In genomic region chr13:23585442-23586098, GRCm38 (mm10) we compare ENCODE assay signal across 8 mouse cellular contexts. TPM values are rescaled to one million over a fixed set of nuclear protein-coding genes. Genes with fewer than 3 reads are reported as not detected.
DNase-seq lines count a peak whose midpoint lies in the region; ATAC-seq and TF ChIP-seq lines count a peak whose summit lies in the region.
"Not testable (repeated sequence)": the region's sequence is repeated elsewhere in the genome, so short reads cannot be mapped to it uniquely, and the experiment has no call there.

No protein-coding gene starts in this region.

- H3K4me3 ChIP-seq in hindbrain, postnatal 0 days (ENCODE audit: low read length), result peak overlapping the region; percentile 49

- peak overlapping the region; percentile 94 for H3K4me2 ChIP-seq in hindbrain, postnatal 0 days (ENCODE audit: low read depth, low read length)

- under 1% methylated on average over 18 of the region's 36 CpGs for WGBS in hindbrain, postnatal 0 days

- H3K9ac ChIP-seq in hindbrain, postnatal 0 days (replicated peaks; ENCODE audit: low read length), result peak overlapping the region; percentile 68

- peak; percentile 67 for ATAC-seq in common myeloid progenitor, adult 5-6 weeks (replicated peaks; ENCODE audit: low read depth, poor library complexity, severe bottlenecking)
- peak; percentile 89 for ATAC-seq in hindbrain, postnatal 0 days

- peak overlapping the region; percentile 92 for H3K27ac ChIP-seq in hindbrain, postnatal 0 days

- not testable (repeated sequence) for H3K36me3 ChIP-seq in hindbrain, postnatal 0 days (ENCODE audit: insufficient read depth, low read length)

- DNase-seq in R1 (ENCODE audit: low read depth, low spot score), result peak; percentile 96
- peak; percentile 72 for DNase-seq in gastrocnemius, adult 18-20 months (ENCODE audit: low spot score)
- DNase-seq in hindbrain, postnatal 0 days (ENCODE audit: low spot score), result peak; percentile 91
- DNase-seq in left cerebral cortex, adult 18-20 months (ENCODE audit: low spot score in 2 of 2), result peak; percentile 60 to 67
- DNase-seq in lung, postnatal 4 days, result peak; percentile 80
- peak; percentile 96 for DNase-seq in retina, postnatal 1 day
- peak; percentile 77 for DNase-seq in thymus, postnatal 4 days

- not testable (repeated sequence) for H3K9me3 ChIP-seq in hindbrain, postnatal 0 days (ENCODE audit: low read length)

- not testable (repeated sequence) for TF ChIP-seq CTCF in hindbrain, postnatal 0 days (IDR thresholded peaks at IDR 0.05; ENCODE audit: low read depth)

- not testable (repeated sequence) for H3K27me3 ChIP-seq in hindbrain, postnatal 0 days (ENCODE audit: insufficient read depth, low read length)

- not testable (repeated sequence) for H3K4me1 ChIP-seq in hindbrain, postnatal 0 days (ENCODE audit: insufficient read depth, low read length)

RNA-seq across cellular contexts. Expression of gene Hist1h4d, which starts 4.2 kb away (rescaled TPM):
- total RNA-seq in common myeloid progenitor, adult 5-6 weeks (2017), result 1,514 and 1,667 TPM in 2 replicates
- 10 to 100 TPM; 33.6 to 46.4 TPM for total RNA-seq in gastrocnemius, adult 18-20 months (2021)
- total RNA-seq in hindbrain, postnatal 0 days (2014; rRNA removed), result 1,614 and 2,187 TPM in 2 replicates
- 36.9 and 39.6 TPM in 2 replicates for polyA plus RNA-seq in hindbrain, postnatal 0 days (2015; fragmentation: Nextera tagmentation; extraction: Ambion mirVana)
- total RNA-seq in left cerebral cortex, adult 18-20 months (2021), result 100 to 1,000 TPM; 166 to 191 TPM

RNA-seq across cellular contexts. Expression of gene Hist1h3d, which starts 10.0 kb away (rescaled TPM):
- total RNA-seq in common myeloid progenitor, adult 5-6 weeks (2017), result 98.2 and 137 TPM in 2 replicates
- 1 to 10 TPM; 3.2 to 3.7 TPM for total RNA-seq in gastrocnemius, adult 18-20 months (2021)
- total RNA-seq in hindbrain, postnatal 0 days (2014; rRNA removed), result 173 and 207 TPM in 2 replicates
- polyA plus RNA-seq in hindbrain, postnatal 0 days (2015; fragmentation: Nextera tagmentation; extraction: Ambion mirVana), result 0.96 and 1.4 TPM in 2 replicates
- total RNA-seq in left cerebral cortex, adult 18-20 months (2021), result 10 to 100 TPM in 1 of 2 experiments, 1 to 10 TPM in 1; 9.3 to 10.4 TPM

RNA-seq across cellular contexts. Expression of gene Hist1h2ad, which starts 11.4 kb away (rescaled TPM):
- 127 and 293 TPM in 2 replicates for total RNA-seq in common myeloid progenitor, adult 5-6 weeks (2017)
- total RNA-seq in gastrocnemius, adult 18-20 months (2021), result 1 to 10 TPM in 1 of 2 experiments, under 1 TPM in 1; 0.80 to 1.7 TPM
- total RNA-seq in hindbrain, postnatal 0 days (2014; rRNA removed), result 636 and 885 TPM in 2 replicates
- 0.69 TPM in 1 of 2 replicates, not detected in the other for polyA plus RNA-seq in hindbrain, postnatal 0 days (2015; fragmentation: Nextera tagmentation; extraction: Ambion mirVana)
- 10 to 100 TPM in 1 of 2 experiments, 1 to 10 TPM in 1; 6.3 to 11.0 TPM for total RNA-seq in left cerebral cortex, adult 18-20 months (2021)

RNA-seq across cellular contexts. Expression of gene Hist1h2bf, which starts 11.6 kb away (rescaled TPM):
- 558 and 569 TPM in 2 replicates for total RNA-seq in common myeloid progenitor, adult 5-6 weeks (2017)
- total RNA-seq in gastrocnemius, adult 18-20 months (2021), result 1 to 10 TPM; 1.3 to 5.3 TPM
- total RNA-seq in hindbrain, postnatal 0 days (2014; rRNA removed), result 695 and 1,354 TPM in 2 replicates
- 1.3 and 2.4 TPM in 2 replicates for polyA plus RNA-seq in hindbrain, postnatal 0 days (2015; fragmentation: Nextera tagmentation; extraction: Ambion mirVana)
- 10 to 100 TPM; 14.7 to 26.1 TPM for total RNA-seq in left cerebral cortex, adult 18-20 months (2021)

RNA-seq across cellular contexts. Expression of gene Hist1h2bg, which starts 14.4 kb away (rescaled TPM):
- total RNA-seq in common myeloid progenitor, adult 5-6 weeks (2017), result 1,313 and 1,586 TPM in 2 replicates
- total RNA-seq in gastrocnemius, adult 18-20 months (2021), result 1 to 10 TPM; 2.2 to 3.7 TPM
- total RNA-seq in hindbrain, postnatal 0 days (2014; rRNA removed), result 1,151 and 1,635 TPM in 2 replicates
- polyA plus RNA-seq in hindbrain, postnatal 0 days (2015; fragmentation: Nextera tagmentation; extraction: Ambion mirVana), result 2.6 and 5.2 TPM in 2 replicates
- 10 to 100 TPM; 61.6 to 70.8 TPM for total RNA-seq in left cerebral cortex, adult 18-20 months (2021)

Comparison
In these comparisons a context has a peak if more than half of its experiments do, and no peak if none do; other contexts are left out.
1. Peak in every context shown above with its lines: DNase-seq, ATAC-seq, H3K4me3 ChIP-seq and H3K27ac ChIP-seq.
2. RNA of gene Hist1h2ad, which starts 11.4 kb away (total RNA-seq): 636 to 885 TPM in hindbrain, postnatal 0 days and 127 to 293 TPM in common myeloid progenitor, adult 5-6 weeks; 6.3 to 11.0 TPM in left cerebral cortex, adult 18-20 months and 0.80 to 1.7 TPM in gastrocnemius, adult 18-20 months; every median in the first group is over 10 times any median in the second.